Mouse (Mus musculus): Measurements from ENCODE around the gene Erv3. TPM values are rescaled to one million over a fixed set of nuclear protein-coding genes. Genes with fewer than 3 reads are reported as not detected.
A peak's percentile ranks its signal among the peaks of the same experiment; 100 is the strongest.

Gene Erv3
- total RNA-seq, 1 experiment from 2014 or later = not detected

DNA sequence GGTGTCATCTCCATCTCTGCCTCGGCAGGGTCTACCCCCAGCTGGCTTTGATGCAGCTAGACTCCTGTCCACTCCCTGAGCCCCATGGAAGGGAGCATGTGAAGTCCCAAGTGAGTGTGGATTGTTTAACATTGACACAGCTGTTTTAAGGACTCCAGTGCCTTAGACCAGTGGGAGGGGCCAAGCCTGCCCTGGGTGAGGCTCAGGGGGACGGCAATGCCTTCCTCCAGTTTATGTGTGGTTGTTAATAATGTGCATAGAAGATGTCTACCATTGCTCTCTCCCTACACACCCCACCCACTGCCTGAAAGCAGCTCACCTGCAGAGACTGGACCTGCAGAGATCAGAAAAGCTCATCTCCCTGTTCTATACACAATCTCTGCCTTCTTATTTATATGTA lies 35.6 kb downstream of the Erv3 start:
- DNase-seq = no peak

DNA sequence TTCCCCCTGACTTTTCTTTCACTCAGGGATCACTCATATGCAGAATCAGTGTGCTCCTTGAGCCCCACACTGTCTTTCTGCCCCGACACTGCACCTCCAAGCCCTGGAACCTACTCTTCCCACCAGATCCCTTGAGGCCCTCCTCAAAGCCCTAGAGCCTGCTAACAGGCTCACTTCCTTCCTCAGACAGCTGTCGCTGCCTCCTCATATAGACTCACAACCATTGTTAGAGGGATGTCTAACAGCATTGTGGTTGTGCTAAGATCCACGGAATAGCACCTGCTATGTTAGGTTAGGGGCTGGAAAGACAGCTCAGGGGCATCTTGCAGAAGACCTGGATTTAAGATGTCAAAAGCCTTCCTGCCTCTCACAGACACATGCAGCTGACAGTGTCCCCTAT lies 37.1 kb downstream of the Erv3 start:
- no peak for DNase-seq

DNA sequence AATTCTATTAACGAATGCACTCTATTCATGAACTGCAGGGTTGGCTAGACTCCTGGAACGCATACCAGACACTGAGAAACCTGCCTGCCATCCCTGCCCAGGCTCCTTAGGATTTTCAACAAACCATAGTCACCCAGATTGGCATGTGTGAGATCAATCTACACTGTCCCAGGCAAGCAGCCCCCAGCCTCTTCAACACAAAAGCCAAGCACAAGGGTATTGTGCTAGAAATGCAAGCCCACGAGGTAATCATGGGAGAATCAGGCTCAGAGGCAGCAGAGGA lies 37.9 kb downstream of the Erv3 start:
- DNase-seq = no peak

DNA sequence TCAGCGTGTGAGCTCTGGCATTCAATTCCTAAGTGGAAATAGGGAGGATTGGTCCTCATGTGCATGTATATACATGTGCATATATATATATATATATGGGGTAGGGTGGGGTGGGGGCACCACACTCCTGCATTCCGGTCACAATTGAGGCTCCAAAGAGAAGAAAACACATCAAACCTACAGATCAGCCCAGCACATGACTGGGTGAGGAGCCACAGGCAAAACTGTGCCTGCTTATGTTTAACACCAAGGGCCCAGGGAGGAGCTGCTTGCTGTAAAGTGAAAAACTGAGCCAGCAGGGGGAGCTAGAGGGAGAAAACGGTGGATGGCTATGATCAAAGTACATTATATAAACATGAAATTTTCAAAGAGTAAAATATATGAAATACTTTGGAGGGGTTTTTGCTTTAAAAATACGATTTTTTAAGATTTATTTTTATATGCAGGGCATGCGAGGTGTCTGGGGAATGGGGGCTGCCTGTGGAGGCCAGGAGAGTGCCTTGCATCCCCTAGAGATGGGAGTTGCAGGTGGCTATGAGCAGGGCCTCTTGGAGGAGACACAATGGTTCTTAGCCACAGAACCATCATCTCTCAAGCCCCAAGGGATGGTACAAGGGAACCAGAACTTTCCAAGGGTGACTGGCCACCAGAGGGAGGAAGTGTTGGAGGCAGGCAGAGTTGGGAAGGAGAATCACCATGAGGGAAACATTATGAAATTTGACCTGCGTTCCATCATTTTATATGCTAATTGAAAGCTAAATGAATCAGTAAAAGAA lies 38.4 kb downstream of the Erv3 start:
- peak; percentile 91 for DNase-seq

DNA sequence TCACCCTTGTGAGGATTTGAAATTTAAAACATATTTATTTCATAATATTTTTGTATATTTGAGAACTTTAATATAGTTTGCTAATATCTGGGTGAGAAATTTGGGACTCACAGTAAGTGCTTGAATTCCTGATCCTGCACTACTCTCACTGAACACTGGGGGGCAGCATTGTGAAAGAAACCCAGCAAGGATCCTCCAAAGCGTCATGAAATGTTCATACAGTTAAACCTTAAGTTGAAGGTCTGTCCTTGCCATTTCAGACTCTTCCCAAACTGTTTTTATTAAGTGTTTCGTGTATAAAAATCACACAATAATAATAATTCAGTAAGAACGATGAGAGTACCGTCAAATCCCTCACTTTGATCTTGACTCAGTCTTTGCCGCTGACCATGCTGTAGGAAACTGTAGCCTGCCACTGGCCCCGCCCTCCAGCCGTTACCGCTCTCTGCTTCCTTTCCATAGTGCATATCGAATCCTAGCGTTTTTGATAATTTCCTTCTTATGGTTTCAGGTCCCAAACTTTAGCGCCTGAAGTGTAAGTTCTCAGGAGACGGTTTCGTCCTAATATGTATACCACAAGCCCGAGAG lies 39.4 kb downstream of the Erv3 start:
- peak; percentile 88 for DNase-seq

DNA sequence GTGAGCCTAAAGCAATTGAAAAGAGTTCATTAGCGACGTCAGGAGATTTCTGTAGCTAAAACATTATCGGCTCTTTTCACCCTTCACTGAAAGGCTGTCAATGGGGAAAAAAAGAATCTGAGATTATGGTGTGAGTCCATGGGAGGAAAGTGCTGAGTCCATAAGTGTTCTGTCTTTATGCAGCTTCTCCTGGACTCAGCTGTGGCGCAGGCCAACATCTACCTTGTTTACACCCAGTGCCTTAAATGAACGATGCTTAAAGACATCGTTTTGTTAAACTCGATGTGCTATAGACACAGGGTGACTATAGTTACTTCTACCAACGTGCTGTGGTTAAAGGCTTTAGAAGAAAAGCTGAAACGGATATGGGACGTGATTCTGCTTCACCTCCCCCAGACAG lies 45.2 kb downstream of the Erv3 start:
- DNase-seq = no peak

DNA sequence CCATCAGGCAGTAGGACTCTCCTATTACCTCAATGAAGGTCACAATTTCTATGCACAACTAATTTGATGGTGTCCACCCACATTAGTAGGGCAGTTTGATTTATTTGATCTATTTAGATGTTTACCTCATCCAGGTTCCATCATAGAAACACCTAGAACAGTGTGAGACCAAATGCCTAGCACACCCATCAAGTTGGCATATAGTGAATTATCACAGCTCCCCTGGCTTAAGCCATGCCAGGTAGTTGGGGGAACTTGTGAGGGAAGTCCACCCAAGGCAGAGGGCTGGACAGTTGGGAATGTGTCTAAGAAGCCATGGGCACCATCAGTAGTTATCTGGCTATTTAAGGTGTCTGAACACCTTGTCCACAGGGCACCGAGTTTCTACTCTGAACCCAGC lies 46.1 kb downstream of the Erv3 start:
- DNase-seq = no peak

DNA sequence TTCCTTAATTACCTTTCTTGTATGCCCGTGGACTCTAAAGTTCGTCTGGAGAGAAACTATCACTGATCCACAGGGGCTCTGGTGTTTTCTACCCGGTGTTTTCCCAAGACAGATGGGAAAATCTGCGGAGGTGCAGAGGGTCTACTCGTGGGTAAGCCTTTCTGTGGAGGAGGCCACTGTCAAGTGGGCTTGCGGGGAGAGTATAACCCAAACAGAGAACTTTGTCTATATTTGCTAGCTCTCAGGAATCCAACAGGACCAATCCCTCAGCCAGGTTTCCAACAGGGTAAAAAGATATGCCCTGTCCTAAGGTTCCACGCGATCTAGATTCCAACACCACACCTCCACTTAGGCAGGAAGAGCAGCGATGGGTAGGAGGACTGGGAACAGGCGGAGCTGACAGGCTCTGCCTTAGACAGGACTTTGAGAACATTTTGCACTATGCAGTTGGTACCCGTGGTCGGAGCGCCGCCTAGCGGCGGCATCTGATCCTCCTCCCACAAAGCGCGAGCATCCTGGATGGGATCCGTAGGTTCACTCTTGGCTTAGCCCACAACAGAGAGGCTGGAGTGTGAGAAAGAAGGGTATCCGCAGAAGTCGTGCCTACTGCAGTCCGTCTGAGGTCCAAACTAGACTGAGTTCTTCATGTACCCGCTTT lies 46.9 kb downstream of the Erv3 start:
- peak; percentile 88 for DNase-seq

DNA sequence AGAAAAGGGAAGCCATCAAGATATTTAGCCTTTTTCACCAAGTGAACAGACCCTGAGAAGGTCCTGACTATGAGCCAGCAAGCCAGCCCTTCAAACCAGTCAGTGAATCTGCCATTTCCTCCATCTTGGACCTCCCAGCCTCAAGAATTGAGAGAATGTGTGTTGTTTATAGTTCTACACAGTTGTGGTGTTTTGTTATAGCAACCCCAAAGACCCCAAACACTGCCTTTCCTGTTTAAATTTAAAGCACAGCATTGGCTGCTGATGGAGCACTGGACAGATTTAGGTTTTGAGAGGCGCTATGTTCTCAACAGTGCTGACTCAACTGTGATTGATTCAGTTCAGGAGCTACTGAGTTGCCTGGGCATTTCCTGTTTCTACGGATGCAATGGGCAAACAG lies 47.9 kb downstream of the Erv3 start:
- DNase-seq = no peak

DNA sequence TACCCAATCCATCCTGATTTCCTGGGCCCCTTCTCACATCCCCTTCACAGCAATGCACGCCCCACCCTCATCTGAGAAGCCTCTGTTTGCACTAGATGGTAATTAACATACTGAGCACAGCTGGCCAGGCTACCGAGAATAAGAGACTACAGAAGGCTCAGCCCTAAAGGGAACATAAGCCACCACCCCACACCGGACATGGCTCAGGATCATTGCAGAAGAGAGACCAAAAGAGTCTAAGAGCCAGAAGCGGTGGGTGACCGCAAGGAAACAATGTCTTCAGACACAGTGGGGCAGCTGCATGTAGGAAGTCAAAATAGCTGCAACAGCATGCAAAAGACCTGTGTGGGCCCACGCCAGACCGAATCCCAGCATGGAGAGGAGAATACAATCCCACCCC lies 50.7 kb downstream of the Erv3 start:
- no peak for DNase-seq

DNA sequence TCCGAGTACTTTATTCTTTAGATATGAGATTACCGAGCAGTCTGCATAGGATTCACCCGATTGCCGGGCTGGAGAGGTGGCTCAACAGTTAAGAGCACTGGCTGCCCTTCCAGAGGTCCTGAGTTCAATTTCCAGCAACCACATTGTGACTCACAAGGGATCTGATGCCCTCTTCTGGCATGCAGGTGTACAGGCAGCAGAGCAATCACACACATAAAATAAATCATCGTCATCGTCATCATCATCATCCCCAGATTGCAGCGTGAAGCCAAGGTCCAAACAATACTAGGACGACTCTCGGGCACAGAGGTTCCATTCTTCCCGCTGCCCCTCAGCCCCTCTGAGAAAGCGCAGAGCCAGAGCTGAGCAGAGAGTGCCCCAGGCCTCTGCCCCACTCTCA lies 51.9 kb downstream of the Erv3 start:
- no peak for DNase-seq

DNA sequence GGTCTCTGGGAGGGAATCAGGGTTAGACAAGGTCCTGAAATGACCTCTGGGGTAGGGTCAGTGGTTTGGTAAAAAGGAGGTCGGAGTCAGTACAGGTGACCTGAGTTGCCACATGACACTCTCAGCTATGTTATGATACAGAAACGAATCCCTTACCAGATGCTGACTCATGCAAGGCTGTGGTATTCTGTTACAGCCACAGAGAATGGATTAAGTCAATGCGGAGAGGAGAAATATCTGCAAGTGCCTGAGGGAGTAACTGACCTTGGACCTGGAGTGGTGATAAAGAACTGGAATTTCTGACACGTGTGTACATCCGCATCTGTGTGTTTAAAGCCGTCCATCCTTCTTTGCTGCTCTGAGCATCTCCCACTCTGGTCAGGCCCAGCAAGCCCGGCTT lies 52.7 kb downstream of the Erv3 start:
- no peak for DNase-seq

DNA sequence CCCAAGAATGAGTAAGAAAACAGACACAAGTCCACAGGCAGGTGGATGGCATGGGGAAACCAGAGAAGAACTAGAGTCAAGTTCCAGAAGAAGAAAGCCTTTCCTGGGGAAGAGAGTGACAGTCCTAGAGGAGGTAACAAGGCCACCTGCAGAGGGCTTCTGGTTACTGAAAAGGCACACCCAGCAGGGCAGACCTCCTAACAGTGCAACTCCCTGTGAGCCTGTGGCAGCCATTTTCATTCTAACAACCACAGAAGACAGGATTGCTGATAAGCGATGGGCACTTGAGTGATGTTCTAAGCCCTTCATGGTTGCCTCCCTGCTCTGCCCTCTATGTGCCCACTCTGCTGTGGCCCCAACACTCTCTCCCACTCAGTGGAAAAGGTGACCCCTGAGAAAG lies 54.2 kb downstream of the Erv3 start:
- DNase-seq = no peak

DNA sequence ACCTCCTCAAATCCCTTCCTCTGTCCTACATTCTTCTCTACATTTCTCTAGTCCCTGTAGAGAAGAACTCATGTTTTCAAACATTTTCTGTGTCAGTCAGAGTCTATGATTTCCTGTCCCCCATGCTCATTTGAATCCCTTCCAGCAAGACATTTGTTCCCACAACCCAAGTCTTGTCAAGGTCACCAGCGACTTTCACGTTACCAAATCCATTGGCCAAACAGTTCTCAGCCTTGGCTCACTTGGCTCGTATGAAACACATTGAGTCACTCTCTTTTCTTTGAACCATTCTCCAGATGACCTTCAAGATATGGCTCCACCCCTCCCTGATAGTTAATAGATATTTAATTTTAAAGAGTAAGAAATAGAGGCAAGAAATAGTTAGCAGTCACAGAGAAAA lies 55.7 kb downstream of the Erv3 start:
- peak; percentile 72 for DNase-seq

Other genes with a start within 250 kb of the Erv3 start
- 73.3 and 74.6 TPM in 2 replicates for gene Prnp, start 50.2 kb upstream of the Erv3 start, total RNA-seq (2021)
- 0.79 and 1.1 TPM in 2 replicates for gene Prn, start 50.2 kb upstream of the Erv3 start, total RNA-seq (2021)
- 0.98 and 2.8 TPM in 2 replicates for gene Prnd, start 91.1 kb upstream of the Erv3 start, total RNA-seq (2021)
- 9.4 and 22.2 TPM in 2 replicates for gene Rassf2, start 170.5 kb upstream of the Erv3 start, total RNA-seq (2021)

Measured in adrenal gland, postnatal 14 days (tissue).